Mouse (Mus musculus): ENCODE results near the gene Olfr1391. TPM values are rescaled to one million over a fixed set of nuclear protein-coding genes. Genes with fewer than 3 reads are reported as not detected.
"Not testable (repeated sequence)": the region's sequence is repeated elsewhere in the genome, so short reads cannot be mapped to it uniquely, and the experiment has no call there.

Olfr1391 gene
- under 1 TPM in 1 of 26 experiments, not detected in 25; 0.22 TPM for total RNA-seq (2018; cell fraction: chromatin; rRNA removed)
- not detected for total RNA-seq (2018; cell fraction: cytosol; rRNA removed)
- under 1 TPM in 1 of 26 experiments, not detected in 25; 0.87 TPM for total RNA-seq (2018; cell fraction: nucleus; rRNA removed)
- not detected in 3 replicates for polyA plus RNA-seq (2018)

GRCm38 (mm10) chr11:49322442-49322841, at the start of gene Olfr1391:
Gene Olfr1391 (plus strand): TSS chr11:49322742.
- 75% methylated on average over 2 of the region's 2 CpGs for WGBS (ENCODE audit: missing documents)
- no peaks in the 10 kb centered on the region for H3K36me3 ChIP-seq (ENCODE audit: inconsistent target)
- H3K4me3 ChIP-seq (ENCODE audit: inconsistent target), result no peak within 1 kb of the TSS
- no peaks in the 10 kb centered on the region for H3K79me2 ChIP-seq (ENCODE audit: inconsistent target)
- H3K27ac ChIP-seq, result no peak within 1 kb of the TSS

GRCm38 (mm10) chr11:49273834-49274519, 48.6 kb upstream of the Olfr1391 start:
- WGBS (ENCODE audit: missing documents), result 92% methylated on average over 11 of the region's 11 CpGs
- H3K27ac ChIP-seq, result no peak overlapping the region
- no peaks in the 10 kb centered on the region for H3K36me3 ChIP-seq (ENCODE audit: inconsistent target)
- H3K4me3 ChIP-seq (ENCODE audit: inconsistent target), result no peak overlapping the region
- no peaks in the 10 kb centered on the region for H3K79me2 ChIP-seq (ENCODE audit: inconsistent target)

GRCm38 (mm10) chr11:49278222-49278621, 44.3 kb upstream of the Olfr1391 start, which contains the start of gene Olfr1393:
Gene Olfr1393 (plus strand): TSS chr11:49278304.
- H3K36me3 ChIP-seq (ENCODE audit: inconsistent target), result no peaks in the 10 kb centered on the region
- H3K4me3 ChIP-seq (ENCODE audit: inconsistent target), result no peak within 1 kb of the TSS
- H3K27ac ChIP-seq, result no peak within 1 kb of the TSS
- H3K79me2 ChIP-seq (ENCODE audit: inconsistent target), result no peaks in the 10 kb centered on the region
- 82% methylated on average over 3 of the region's 3 CpGs for WGBS (ENCODE audit: missing documents)

- H3K27ac ChIP-seq, result not testable (repeated sequence)
Measured at GRCm38 (mm10) chr11:49284982-49285381, 37.6 kb upstream of the Olfr1391 start, which contains the start of gene Olfr1392. Gene Olfr1392 (plus strand): TSS chr11:49285282.

DNA sequence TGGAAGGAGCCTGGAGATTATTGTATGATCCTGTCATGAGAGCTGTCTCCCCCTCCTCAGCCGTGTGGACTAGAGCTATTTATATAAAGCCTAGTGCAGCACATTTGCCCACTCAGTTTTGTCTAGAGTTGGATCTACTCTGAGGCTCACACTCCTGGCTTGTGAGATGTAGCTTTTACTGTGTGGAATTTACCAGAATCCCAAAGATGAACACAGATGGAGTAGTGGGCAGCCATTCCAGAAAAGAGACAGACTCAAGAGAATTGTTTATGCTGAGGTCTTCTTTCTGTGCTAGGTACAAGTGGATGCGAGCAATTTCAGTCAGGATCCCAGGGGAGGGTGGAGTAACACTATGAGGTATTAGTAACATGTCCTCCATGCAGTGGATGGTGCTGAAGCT, 35.3 kb upstream of the Olfr1391 start:
- Histone ChIP-seq H3K4me3 (ENCODE audit: inconsistent target) (no peak overlapping the region), H3K36me3 (ENCODE audit: inconsistent target) (no peaks in the 10 kb centered on the region), H3K79me2 (ENCODE audit: inconsistent target) (no peaks in the 10 kb centered on the region), H3K27ac (no peak overlapping the region)
- WGBS (ENCODE audit: missing documents), result 96% methylated on average over 2 of the region's 2 CpGs

More at GRCm38 (mm10) chr11:49284982-49285381, 37.6 kb upstream of the Olfr1391 start, which contains the start of gene Olfr1392:
- WGBS (ENCODE audit: missing documents), result 80% methylated on average over 1 of the region's 1 CpGs
- not testable (repeated sequence) for H3K4me3 ChIP-seq (ENCODE audit: inconsistent target); H3K36me3 ChIP-seq (ENCODE audit: inconsistent target); H3K79me2 ChIP-seq (ENCODE audit: inconsistent target)

DNA sequence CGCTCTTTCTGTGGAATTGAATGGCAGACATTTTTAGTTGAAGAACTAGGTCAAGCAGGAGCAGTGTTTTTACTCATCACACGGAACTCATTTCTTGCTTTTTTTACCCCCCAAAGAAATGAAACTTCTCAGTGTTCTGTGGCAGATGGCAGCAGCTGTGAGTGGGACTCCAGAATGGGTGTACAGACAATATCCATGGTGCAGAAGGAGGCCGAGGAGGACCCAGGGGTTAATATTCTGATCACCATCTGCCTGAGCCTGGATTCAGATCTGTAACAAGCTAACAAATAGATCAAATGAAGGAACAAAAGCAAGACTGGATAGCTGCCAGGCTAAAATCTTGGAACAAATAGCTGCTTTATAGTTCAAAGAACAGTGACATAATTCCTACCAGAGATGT, 29.8 kb upstream of the Olfr1391 start:
- 84% methylated on average over 3 of the region's 3 CpGs for WGBS (ENCODE audit: missing documents)
- no peaks in the 10 kb centered on the region for H3K79me2 ChIP-seq (ENCODE audit: inconsistent target)
- no peak overlapping the region for H3K27ac ChIP-seq
- H3K4me3 ChIP-seq (ENCODE audit: inconsistent target), result no peak overlapping the region
- no peaks in the 10 kb centered on the region for H3K36me3 ChIP-seq (ENCODE audit: inconsistent target)

DNA sequence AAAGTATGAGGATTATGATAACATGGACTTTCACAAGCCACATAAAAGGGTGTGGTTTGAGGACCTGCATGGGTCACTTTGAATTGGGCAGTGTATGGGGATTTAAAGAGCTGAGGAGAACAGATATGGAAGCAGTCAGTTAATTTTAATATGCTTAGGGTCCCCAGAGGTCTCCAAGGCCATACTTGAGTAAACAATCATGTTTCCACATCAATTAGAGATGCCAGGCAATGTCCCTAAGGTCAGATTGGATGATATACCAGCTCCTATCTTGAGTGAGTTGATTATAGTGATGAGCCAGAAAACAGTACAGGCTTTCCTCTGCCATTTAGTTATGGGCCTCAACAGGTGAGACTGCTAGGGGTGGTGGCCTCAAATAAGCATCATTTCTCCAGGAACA, 18.1 kb upstream of the Olfr1391 start, which contains the start of gene Olfr10:
TSS of gene Olfr10 (plus strand) at position 301 of the 400 bp plus-strand sequence.
- H3K79me2 ChIP-seq (ENCODE audit: inconsistent target), result no peaks in the 10 kb centered on the region
- H3K27ac ChIP-seq, result no peak within 1 kb of the TSS
- no peak within 1 kb of the TSS for H3K4me3 ChIP-seq (ENCODE audit: inconsistent target)
- no peaks in the 10 kb centered on the region for H3K36me3 ChIP-seq (ENCODE audit: inconsistent target)

DNA sequence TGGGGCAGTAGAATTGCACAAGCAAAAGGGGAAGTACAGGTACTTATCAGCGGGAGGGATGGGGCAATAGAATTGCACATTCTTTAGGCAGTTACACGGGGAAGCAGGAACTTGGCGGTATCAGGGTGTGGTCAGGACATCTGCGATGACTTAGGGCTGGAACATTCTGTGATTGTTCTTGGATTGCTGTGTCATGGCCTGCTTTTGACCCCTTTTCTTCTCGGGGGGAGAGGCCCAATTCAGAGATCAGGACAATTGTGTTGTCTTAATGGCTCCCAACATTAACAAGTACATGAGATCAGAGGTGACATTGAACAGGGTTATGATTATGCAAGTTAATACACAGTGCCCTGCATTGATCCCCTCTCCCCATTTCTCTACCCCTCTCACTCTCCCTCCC, 14.0 kb upstream of the Olfr1391 start:
- H3K27ac ChIP-seq; H3K4me3 ChIP-seq (ENCODE audit: inconsistent target); H3K36me3 ChIP-seq (ENCODE audit: inconsistent target); H3K79me2 ChIP-seq (ENCODE audit: inconsistent target): not testable (repeated sequence)
- WGBS (ENCODE audit: missing documents), result 51% methylated on average over 4 of the region's 5 CpGs

GRCm38 (mm10) chr11:49326726-49327125, 4.2 kb downstream of the Olfr1391 start:
- Histone ChIP-seq H3K4me3 (ENCODE audit: inconsistent target) (no peak overlapping the region), H3K27ac (no peak overlapping the region), H3K36me3 (ENCODE audit: inconsistent target) (no peaks in the 10 kb centered on the region), H3K79me2 (ENCODE audit: inconsistent target) (no peaks in the 10 kb centered on the region)
- 75% methylated on average over 3 of the region's 3 CpGs for WGBS (ENCODE audit: missing documents)

DNA sequence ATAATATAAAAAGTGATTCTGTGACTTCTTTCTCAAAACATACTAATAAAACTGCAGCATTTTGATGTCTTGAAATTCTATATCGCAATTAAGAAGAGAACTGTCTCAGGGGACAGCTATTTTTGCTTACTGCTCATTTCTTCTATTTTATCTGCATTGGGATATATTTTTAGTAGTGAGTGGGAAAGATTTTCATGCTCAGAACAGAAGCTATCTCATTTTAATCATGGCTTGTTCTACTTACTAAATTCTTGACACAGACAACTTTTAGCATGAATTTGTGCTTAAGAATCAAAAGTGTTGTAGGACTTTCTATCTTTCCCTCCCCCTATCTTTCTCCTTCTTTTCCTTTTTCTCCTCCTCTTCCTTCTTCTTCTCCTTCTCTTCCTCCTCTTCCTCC, 7.1 kb downstream of the Olfr1391 start:
- no peak overlapping the region for H3K4me3 ChIP-seq (ENCODE audit: inconsistent target)
- no peak overlapping the region for H3K27ac ChIP-seq
- H3K36me3 ChIP-seq (ENCODE audit: inconsistent target), result no peaks in the 10 kb centered on the region
- 77% methylated on average over 1 of the region's 1 CpGs for WGBS (ENCODE audit: missing documents)
- H3K79me2 ChIP-seq (ENCODE audit: inconsistent target), result no peaks in the 10 kb centered on the region

GRCm38 (mm10) chr11:49334888-49335287, 12.3 kb downstream of the Olfr1391 start, which contains the start of gene Olfr1390:
Gene Olfr1390 (plus strand): TSS chr11:49335188.
- no peak within 1 kb of the TSS for H3K4me3 ChIP-seq (ENCODE audit: inconsistent target)
- no peaks in the 10 kb centered on the region for H3K79me2 ChIP-seq (ENCODE audit: inconsistent target)
- 100% methylated on average over 1 of the region's 1 CpGs for WGBS (ENCODE audit: missing documents)
- H3K27ac ChIP-seq, result no peak within 1 kb of the TSS
- H3K36me3 ChIP-seq (ENCODE audit: inconsistent target), result no peaks in the 10 kb centered on the region

DNA sequence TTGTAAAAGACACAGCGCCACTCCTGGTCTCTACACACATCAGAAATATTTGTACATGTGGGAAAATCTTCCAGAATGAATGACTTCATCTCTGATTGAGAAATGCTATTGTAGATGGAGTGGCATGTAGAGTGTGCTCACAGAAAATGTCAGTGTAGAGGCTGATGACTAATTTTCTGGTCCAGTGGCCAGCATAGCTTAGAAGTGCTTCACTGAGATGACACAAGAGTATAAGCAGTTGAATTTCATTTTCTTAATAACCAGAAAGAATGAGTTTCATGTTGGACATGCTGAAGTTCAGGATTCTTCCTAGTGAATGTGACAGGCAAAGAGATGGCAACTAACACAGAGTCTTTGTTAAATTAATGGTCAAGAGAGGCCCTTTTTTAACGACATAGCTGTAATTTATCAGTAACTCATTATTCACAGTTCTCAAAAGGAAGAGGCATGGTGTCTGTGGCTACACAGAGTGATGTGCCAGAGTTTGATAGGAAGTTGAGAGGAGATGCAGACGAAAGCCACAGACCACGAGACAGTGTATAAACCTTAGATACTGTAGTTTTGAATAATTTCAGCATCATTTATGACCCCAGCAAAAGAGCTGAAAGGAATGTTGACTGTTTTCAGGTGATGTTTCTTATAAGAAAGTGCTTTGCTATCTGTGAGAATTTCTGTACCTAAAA, 14.7 kb downstream of the Olfr1391 start:
- Histone ChIP-seq H3K27ac (no peak overlapping the region), H3K4me3 (ENCODE audit: inconsistent target) (no peak overlapping the region), H3K79me2 (ENCODE audit: inconsistent target) (no peaks in the 10 kb centered on the region), H3K36me3 (ENCODE audit: inconsistent target) (no peaks in the 10 kb centered on the region)
- WGBS (ENCODE audit: missing documents), result 19% methylated on average over 4 of the region's 4 CpGs
